Mouse (Mus musculus) spleen, postnatal 14 days (tissue): ENCODE results near the gene Creg2.
"Not testable (repeated sequence)": the region's sequence is repeated elsewhere in the genome, so short reads cannot be mapped to it uniquely, and the experiment has no call there.

ENCODE experiments used
- DNase-seq, 2 experiments: peaks; one replicate each; pipeline ENCODE4 v3.0.0; 2021 to 2022; ENCODE audit warnings: low spot score in 2 of 2

Gene Creg2

GRCm38 (mm10) chr1:39598726-39599125 lies 52.5 kb downstream of the Creg2 start:
- DNase-seq, result no peak

- DNase-seq, result not testable (repeated sequence)
These were observed 54.1 kb downstream of the Creg2 start for GRCm38 (mm10) chr1:39597135-39597534.

- DNase-seq, result no peak
These were observed 57.4 kb downstream of the Creg2 start for GRCm38 (mm10) chr1:39593836-39594235.

GRCm38 (mm10) chr1:39592090-39592489 lies 59.2 kb downstream of the Creg2 start:
- no peak for DNase-seq

- not testable (repeated sequence) for DNase-seq
These were observed 59.7 kb downstream of the Creg2 start for GRCm38 (mm10) chr1:39591557-39591956.

GRCm38 (mm10) chr1:39590193-39590592 lies 61.1 kb downstream of the Creg2 start:
- no peak for DNase-seq

- no peak for DNase-seq
These were observed 65.9 kb downstream of the Creg2 start for GRCm38 (mm10) chr1:39585416-39585815.

GRCm38 (mm10) chr1:39583173-39583572 lies 68.1 kb downstream of the Creg2 start:
- no peak for DNase-seq

- DNase-seq, result no peak
These were observed 70.1 kb downstream of the Creg2 start for GRCm38 (mm10) chr1:39581215-39581614.

GRCm38 (mm10) chr1:39579139-39579538 lies 72.1 kb downstream of the Creg2 start:
- DNase-seq, result no peak

- DNase-seq, result no peak
These were observed 72.8 kb downstream of the Creg2 start for GRCm38 (mm10) chr1:39578446-39578845.

GRCm38 (mm10) chr1:39577253-39577705 lies 74.0 kb downstream of the Creg2 start, which contains the start of gene Rnf149:
TSS of gene Rnf149 (minus strand) at chr1:39577405.
- DNase-seq, result peak; percentile 93 to 97

- peak; percentile 19 to 49 for DNase-seq
These were observed 74.6 kb downstream of the Creg2 start for GRCm38 (mm10) chr1:39576431-39577243.

- DNase-seq, result no peak
These were observed 75.4 kb downstream of the Creg2 start for GRCm38 (mm10) chr1:39575778-39576375.

- DNase-seq, result no peak
These were observed 77.4 kb downstream of the Creg2 start for GRCm38 (mm10) chr1:39573890-39574289.

GRCm38 (mm10) chr1:39571653-39572052 lies 79.6 kb downstream of the Creg2 start:
- no peak for DNase-seq
